Mouse (Mus musculus): ENCODE measurements around the gene Vwa3b. TPM values are rescaled to one million over a fixed set of nuclear protein-coding genes. Genes with fewer than 3 reads are reported as not detected.

The Vwa3b gene
- polyA plus RNA-seq, 1 experiment from 2014 or later: 0.23 TPM

Other genes starting within 250 kb of the Vwa3b start
- 14.7 and 15.2 TPM in 2 replicates for gene Tmem131, start 82.9 kb upstream of the Vwa3b start, polyA plus RNA-seq (2014; fragmentation: Nextera tagmentation; extraction: Ambion mirVana)
- not detected in 2 replicates for gene Cnga3, start 187.8 kb downstream of the Vwa3b start, polyA plus RNA-seq (2014; fragmentation: Nextera tagmentation; extraction: Ambion mirVana)

All from midbrain, embryonic 11.5 days (tissue).